ENCODE assay signal across 9 mouse cellular contexts in genomic region chr7:81109717-81110651, GRCm38 (mm10). TPM values are rescaled to one million over a fixed set of nuclear protein-coding genes. Genes with fewer than 3 reads are reported as not detected.
A peak's percentile ranks its signal among the peaks of the same experiment; 100 is the strongest.
DNase-seq lines count a peak whose midpoint lies in the region; ATAC-seq and TF ChIP-seq lines count a peak whose summit lies in the region.
"Had no signal": no experiment of that assay in that cellular context is flagged by ENCODE, and none has a peak within 500 bp of the region (broad histone marks: within the 10 kb centered on the region; RNA-seq: fewer than 3 reads in every experiment).

No protein-coding gene starts in this region.

- H3K36me3 ChIP-seq in kidney, embryonic 15.5 days: no peaks in the 10 kb centered on the region
- no peaks in the 10 kb centered on the region for H3K36me3 ChIP-seq in stomach, postnatal 0 days (ENCODE audit: control insufficient read depth, insufficient read depth, low read length)

- intact Hi-C loops in gastrocnemius, adult 2 months (cut with DNase I): no loop called here

- H3K27ac ChIP-seq in gastrocnemius, adult 2 months: peak overlapping the region; percentile 85
- H3K27ac ChIP-seq in kidney, embryonic 15.5 days: no peak overlapping the region
- no peak overlapping the region; the same call in 1 of the 2 replicates for H3K27ac ChIP-seq in stomach, postnatal 0 days (replicated peaks)
- H3K27ac ChIP-seq: liver, embryonic 14.5 days had no signal

- no peak overlapping the region for H3K9ac ChIP-seq in kidney, embryonic 15.5 days
- no peak overlapping the region for H3K9ac ChIP-seq in stomach, postnatal 0 days (ENCODE audit: low read length)
- H3K9ac ChIP-seq: liver, embryonic 14.5 days had no signal

- no peak overlapping the region for H3K4me3 ChIP-seq in gastrocnemius, adult 2 months
- no peak overlapping the region for H3K4me3 ChIP-seq in kidney, embryonic 15.5 days (replicated peaks)
- H3K4me3 ChIP-seq in stomach, postnatal 0 days (ENCODE audit: low read depth, low read length): no peak overlapping the region

- H3K27me3 ChIP-seq in kidney, embryonic 15.5 days: no peaks in the 10 kb centered on the region
- no peaks in the 10 kb centered on the region for H3K27me3 ChIP-seq in stomach, postnatal 0 days (ENCODE audit: control insufficient read depth, insufficient read depth, low read length)

- DNase-seq in cerebellum, adult 11 months: no peak
- DNase-seq in Muller cell, postnatal 12 days (ENCODE audit: inconsistent ontology term): peak; percentile 31
- DNase-seq in gastrocnemius, adult 2 months: peak; percentile 86
- peak; percentile 24 for DNase-seq in stomach, postnatal 0 days (ENCODE audit: low spot score)
- no peak for DNase-seq in layer of hippocampus, adult 9-10 months (ENCODE audit: low spot score)
- DNase-seq in embryo, embryonic 9.5 days (ENCODE audit: extremely low spot score): no peak

- 0 out of 2 replicates have a peak, but pooled peaks have one; percentile 61 for ATAC-seq in cerebellum, adult (ENCODE audit: insufficient number of reproducible peaks, low FRiP score, low TSS enrichment)
- ATAC-seq in kidney, embryonic 15.5 days (replicated peaks; ENCODE audit: low FRiP score): 0 out of 2 replicates have a peak, but pooled peaks have one; percentile 25
- peak; percentile 77 for ATAC-seq in stomach, postnatal 0 days (ENCODE audit: low FRiP score, low TSS enrichment)

- no peak overlapping the region for H3K4me2 ChIP-seq in kidney, embryonic 15.5 days
- H3K4me2 ChIP-seq in stomach, postnatal 0 days (replicated peaks; ENCODE audit: low read depth): no peak overlapping the region

- no peak for TF ChIP-seq CTCF in gastrocnemius, adult 2 months (IDR thresholded peaks at IDR 0.05)
- no peak for TF ChIP-seq CTCF in stomach, postnatal 0 days (IDR thresholded peaks at IDR 0.05; ENCODE audit: low read depth)

- peaks cover 16% of the 10 kb centered on the region; the same call in 1 of the 2 replicates for H3K4me1 ChIP-seq in kidney, embryonic 15.5 days
- H3K4me1 ChIP-seq in stomach, postnatal 0 days (replicated peaks; ENCODE audit: control insufficient read depth, insufficient read depth): no peaks in the 10 kb centered on the region

- WGBS in kidney, embryonic 15.5 days: 60% methylated on average over 9 of the region's 9 CpGs
- 50% methylated on average over 9 of the region's 9 CpGs for WGBS in stomach, postnatal 0 days

- no peaks in the 10 kb centered on the region for H3K9me3 ChIP-seq in kidney, embryonic 15.5 days (replicated peaks)
- no peaks in the 10 kb centered on the region for H3K9me3 ChIP-seq in stomach, postnatal 0 days (ENCODE audit: control insufficient read depth, low read length)

- TF ChIP-seq EP300 in stomach, postnatal 0 days (optimal IDR thresholded peaks at IDR 0.05): no peak

RNA-seq across cellular contexts. Expression of gene Slc28a1, which starts 4.6 kb away (rescaled TPM):
- under 1 TPM; 0.26 to 0.47 TPM for total RNA-seq in gastrocnemius, adult 2 months (2021)
- polyA plus RNA-seq in kidney, embryonic 15.5 days (2015; fragmentation: Nextera tagmentation; extraction: Ambion mirVana): 0.13 and 0.49 TPM in 2 replicates
- polyA plus RNA-seq in stomach, postnatal 0 days (2015; fragmentation: Nextera tagmentation; extraction: Ambion mirVana): not detected in 2 replicates

RNA-seq across cellular contexts. Expression of gene Alpk3, which starts 52.6 kb away (rescaled TPM):
- 100 to 1,000 TPM; 238 to 380 TPM for total RNA-seq in gastrocnemius, adult 2 months (2021)
- polyA plus RNA-seq in kidney, embryonic 15.5 days (2015; fragmentation: Nextera tagmentation; extraction: Ambion mirVana): 0.42 and 0.54 TPM in 2 replicates
- 0.11 and 0.15 TPM in 2 replicates for polyA plus RNA-seq in stomach, postnatal 0 days (2015; fragmentation: Nextera tagmentation; extraction: Ambion mirVana)

Comparison
In these comparisons a context has a peak if more than half of its experiments do, and no peak if none do; other contexts are left out.
1. ATAC-seq: peak in every context shown above with its lines; median percentile 77 in stomach, postnatal 0 days; 61 in cerebellum, adult; 25 in kidney, embryonic 15.5 days.
2. DNase-seq: peak in Muller cell, postnatal 12 days (single experiment), gastrocnemius, adult 2 months (single experiment) and stomach, postnatal 0 days (single experiment); none in cerebellum, adult 11 months (single experiment), layer of hippocampus, adult 9-10 months (single experiment) and embryo, embryonic 9.5 days (single experiment).